In the genomic region with DNA sequence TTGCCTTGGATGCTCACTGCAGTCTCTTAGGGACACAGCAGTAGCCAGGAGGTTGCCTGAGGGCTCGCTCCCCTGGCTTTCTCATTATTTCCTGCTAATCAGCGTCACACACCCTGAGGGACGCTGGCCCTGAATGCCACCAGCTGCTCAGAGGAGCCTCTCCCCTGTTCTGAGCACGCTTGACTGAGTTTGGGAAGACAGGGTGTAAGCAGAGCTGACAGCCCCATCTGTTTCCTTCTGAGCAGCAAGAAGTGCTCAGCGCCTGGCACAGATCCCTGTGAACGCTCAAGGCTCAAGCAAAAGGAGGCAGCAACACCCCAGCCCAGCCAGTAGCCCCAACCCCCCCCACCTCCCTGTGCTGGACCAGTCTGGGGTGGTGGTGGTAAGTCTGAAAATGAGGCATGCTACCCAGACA, we compare ENCODE assay signal across 8 mouse cellular contexts. TPM values are rescaled to one million over a fixed set of nuclear protein-coding genes. Genes with fewer than 3 reads are reported as not detected.
DNase-seq lines count a peak whose midpoint lies in the region; ATAC-seq lines count a peak whose summit lies in the region.

No protein-coding gene starts in this region.

- no peak overlapping the region for H3K27ac ChIP-seq in heart, embryonic 12.5 days (ENCODE audit: poor library complexity, severe bottlenecking)
- peak overlapping the region; percentile 17; the same call in 1 of the 2 replicates for H3K27ac ChIP-seq in embryonic facial prominence, embryonic 11.5 days (replicated peaks; ENCODE audit: low read depth, low read length)
- no peak overlapping the region for H3K27ac ChIP-seq in neural tube, embryonic 12.5 days

- no peaks in the 10 kb centered on the region for H3K9me3 ChIP-seq in heart, embryonic 12.5 days (replicated peaks)
- no peaks in the 10 kb centered on the region for H3K9me3 ChIP-seq in embryonic facial prominence, embryonic 11.5 days (replicated peaks; ENCODE audit: control insufficient read depth, low read length)
- H3K9me3 ChIP-seq in neural tube, embryonic 12.5 days: no peaks in the 10 kb centered on the region

- peaks cover 19% of the 10 kb centered on the region; the same call in 1 of the 2 replicates for H3K27me3 ChIP-seq in heart, embryonic 12.5 days (replicated peaks)
- no peaks in the 10 kb centered on the region for H3K27me3 ChIP-seq in embryonic facial prominence, embryonic 11.5 days (ENCODE audit: control insufficient read depth, insufficient read depth, low read length)
- H3K27me3 ChIP-seq in neural tube, embryonic 12.5 days (replicated peaks): no peaks in the 10 kb centered on the region

- H3K36me3 ChIP-seq in heart, embryonic 12.5 days: no peaks in the 10 kb centered on the region
- no peaks in the 10 kb centered on the region for H3K36me3 ChIP-seq in embryonic facial prominence, embryonic 11.5 days (replicated peaks; ENCODE audit: control insufficient read depth, insufficient read depth, low read depth, low read length)
- H3K36me3 ChIP-seq in neural tube, embryonic 12.5 days: no peaks in the 10 kb centered on the region

- H3K4me1 ChIP-seq in heart, embryonic 12.5 days (replicated peaks): no peaks in the 10 kb centered on the region
- H3K4me1 ChIP-seq in embryonic facial prominence, embryonic 11.5 days (ENCODE audit: control insufficient read depth, insufficient read depth, low read length): no peaks in the 10 kb centered on the region
- peaks cover 26% of the 10 kb centered on the region for H3K4me1 ChIP-seq in neural tube, embryonic 12.5 days

- no peak overlapping the region for H3K4me3 ChIP-seq in heart, embryonic 12.5 days
- no peak overlapping the region for H3K4me3 ChIP-seq in embryonic facial prominence, embryonic 11.5 days (ENCODE audit: low read depth, low read length)
- H3K4me3 ChIP-seq in neural tube, embryonic 12.5 days: no peak overlapping the region

- H3K9ac ChIP-seq in heart, embryonic 12.5 days: no peak overlapping the region
- H3K9ac ChIP-seq in embryonic facial prominence, embryonic 11.5 days (replicated peaks; ENCODE audit: low read length): no peak overlapping the region
- H3K9ac ChIP-seq in neural tube, embryonic 12.5 days: no peak overlapping the region

- ATAC-seq in heart, embryonic 12.5 days (ENCODE audit: insufficient number of reproducible peaks, low FRiP score): no peak
- ATAC-seq in embryonic facial prominence, embryonic 11.5 days (replicated peaks; ENCODE audit: insufficient number of reproducible peaks, low FRiP score, low TSS enrichment, low read depth): peak; percentile 76; the same call in 1 of the 2 replicates
- ATAC-seq in neural tube, embryonic 12.5 days (ENCODE audit: low FRiP score, low read depth): peak; percentile 57
- ATAC-seq in monocyte, adult 5-6 weeks (replicated peaks; ENCODE audit: insufficient number of reproducible peaks, low FRiP score, low TSS enrichment, poor library complexity, severe bottlenecking): no peak

- WGBS in heart, embryonic 12.5 days: 30% methylated on average over 6 of the region's 6 CpGs
- 13% methylated on average over 6 of the region's 6 CpGs for WGBS in embryonic facial prominence, embryonic 11.5 days
- 10% methylated on average over 6 of the region's 6 CpGs for WGBS in neural tube, embryonic 12.5 days

- no peak overlapping the region for H3K4me2 ChIP-seq in heart, embryonic 12.5 days
- H3K4me2 ChIP-seq in embryonic facial prominence, embryonic 11.5 days (ENCODE audit: low read depth, low read length): no peak overlapping the region
- no peak overlapping the region; the same call in 1 of the 2 replicates for H3K4me2 ChIP-seq in neural tube, embryonic 12.5 days (replicated peaks)

- DNase-seq in heart, adult 11 months: peak; percentile 97
- no peak for DNase-seq in embryonic facial prominence, embryonic 11.5 days (ENCODE audit: low spot score)
- peak; percentile 39 for DNase-seq in heart, postnatal 4 days
- peak; percentile 71 for DNase-seq in left cerebral cortex, adult 11 months (ENCODE audit: low spot score)
- DNase-seq in natural killer cell, adult 2 months (ENCODE audit: low spot score in 2 of 2): no peak

RNA-seq across cellular contexts. Expression of gene Ppp1r26, which starts 59.2 kb away (rescaled TPM):
- 4.7 and 5.1 TPM in 2 replicates for polyA plus RNA-seq in heart, embryonic 12.5 days (2016; fragmentation: Nextera tagmentation; extraction: Ambion mirVana)
- 2.7 and 4.1 TPM in 2 replicates for polyA plus RNA-seq in embryonic facial prominence, embryonic 11.5 days (2014; fragmentation: Nextera tagmentation; extraction: Ambion mirVana)
- 1 to 10 TPM; 6.9 to 7.4 TPM for total RNA-seq in heart, postnatal 4 days (2021)
- 7.9 and 8.7 TPM in 2 replicates for polyA plus RNA-seq in neural tube, embryonic 12.5 days (2016; fragmentation: Nextera tagmentation; extraction: Ambion mirVana)
- 0.10 TPM in 1 of 3 replicates, not detected in the others for total RNA-seq in monocyte, adult 5-6 weeks (2017)

Comparison
In these comparisons a context has a peak if more than half of its experiments do, and no peak if none do; other contexts are left out.
1. DNase-seq: peak in heart, adult 11 months (single experiment), heart, postnatal 4 days (single experiment) and left cerebral cortex, adult 11 months (single experiment); none in embryonic facial prominence, embryonic 11.5 days (single experiment) and natural killer cell, adult 2 months (0 of 2).
2. ATAC-seq: peak in embryonic facial prominence, embryonic 11.5 days (single experiment) and neural tube, embryonic 12.5 days (single experiment); none in heart, embryonic 12.5 days (single experiment) and monocyte, adult 5-6 weeks (single experiment).